Comparison of ENCODE assay signal across 32 mouse cellular contexts in the genomic region with DNA sequence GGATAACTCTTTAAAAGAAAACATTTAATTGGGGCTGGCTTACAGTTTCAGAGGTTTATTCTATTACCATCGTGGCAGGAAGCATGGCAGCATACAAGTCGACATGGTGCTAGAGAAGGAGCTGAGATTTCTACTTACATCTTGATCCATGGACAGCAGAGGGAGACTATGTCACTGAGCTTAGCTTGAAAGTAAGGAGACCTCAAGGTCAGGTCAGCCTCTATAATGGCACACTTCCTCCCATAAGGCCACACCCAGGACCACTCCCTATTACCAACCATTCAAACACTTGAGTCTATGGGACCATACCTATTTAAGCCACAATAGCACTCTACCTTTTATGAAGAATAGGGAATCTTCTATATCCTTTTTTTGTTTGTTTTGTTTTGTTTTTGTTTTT. TPM values are rescaled to one million over a fixed set of nuclear protein-coding genes. Genes with fewer than 3 reads are reported as not detected.
DNase-seq lines count a peak whose midpoint lies in the region; ATAC-seq and TF ChIP-seq lines count a peak whose summit lies in the region.
"Had no signal": no experiment of that assay in that cellular context is flagged by ENCODE, and none has a peak within 500 bp of the region (broad histone marks: within the 10 kb centered on the region; RNA-seq: fewer than 3 reads in every experiment).

No protein-coding gene starts in this region.

- 78% methylated on average over 2 of the region's 2 CpGs for WGBS in intestine, postnatal 0 days
- WGBS in intestine, embryonic 16.5 days: 82% methylated on average over 2 of the region's 2 CpGs
- WGBS in forebrain, embryonic 15.5 days: 81% methylated on average over 2 of the region's 2 CpGs

- no peak overlapping the region for H3K9ac ChIP-seq in intestine, postnatal 0 days (ENCODE audit: low read depth, low read length)
- H3K9ac ChIP-seq in intestine, embryonic 16.5 days (ENCODE audit: low read depth, low read length): no peak overlapping the region
- H3K9ac ChIP-seq in ES-Bruce4 (ENCODE audit: low read depth, poor library complexity, severe bottlenecking): no peak overlapping the region
- H3K9ac ChIP-seq in forebrain, embryonic 15.5 days (replicated peaks): no peak overlapping the region
- H3K9ac ChIP-seq: embryonic facial prominence, embryonic 13.5 days; forebrain, embryonic 12.5 days; heart, embryonic 12.5 days; heart, embryonic 15.5 days; hindbrain, embryonic 13.5 days; intestine, embryonic 15.5 days had no signal

- no peak overlapping the region for H3K4me3 ChIP-seq in intestine, postnatal 0 days (ENCODE audit: low read depth, low read length)
- H3K4me3 ChIP-seq in intestine, embryonic 16.5 days (ENCODE audit: low read length): no peak overlapping the region
- H3K4me3 ChIP-seq in ES-Bruce4 (ENCODE audit: low read depth, low read length): no peak overlapping the region
- no peak overlapping the region for H3K4me3 ChIP-seq in forebrain, embryonic 15.5 days
- H3K4me3 ChIP-seq: embryonic facial prominence, embryonic 10.5 days; embryonic facial prominence, embryonic 13.5 days; erythroblast, embryonic 14.5 days; forebrain, embryonic 12.5 days; heart, embryonic 12.5 days; heart, embryonic 15.5 days; hindbrain, embryonic 10.5 days; hindbrain, embryonic 13.5 days; intestine, embryonic 15.5 days had no signal

- TF ChIP-seq CTCF in intestine, postnatal 0 days (IDR thresholded peaks at IDR 0.05; ENCODE audit: low read depth): peak; percentile 14; the same call in 1 of the 2 replicates
- TF ChIP-seq CTCF in ES-Bruce4 (IDR thresholded peaks at IDR 0.05; ENCODE audit: low read depth, low read length): no peak

- no peaks in the 10 kb centered on the region for H3K4me1 ChIP-seq in intestine, postnatal 0 days (replicated peaks; ENCODE audit: control insufficient read depth, insufficient read depth, low read length)
- H3K4me1 ChIP-seq in intestine, embryonic 16.5 days (ENCODE audit: control insufficient read depth, insufficient read depth, low read length): no peaks in the 10 kb centered on the region
- peaks cover 9% of the 10 kb centered on the region for H3K4me1 ChIP-seq in ES-Bruce4 (ENCODE audit: control insufficient read depth, insufficient read depth, low read length)
- no peaks in the 10 kb centered on the region for H3K4me1 ChIP-seq in forebrain, embryonic 15.5 days
- H3K4me1 ChIP-seq: forebrain, embryonic 12.5 days; heart, embryonic 15.5 days; intestine, embryonic 15.5 days had no signal

- no peaks in the 10 kb centered on the region for H3K9me3 ChIP-seq in intestine, postnatal 0 days (ENCODE audit: control insufficient read depth)
- no peaks in the 10 kb centered on the region for H3K9me3 ChIP-seq in intestine, embryonic 16.5 days (ENCODE audit: control insufficient read depth, low read length)
- no peaks in the 10 kb centered on the region for H3K9me3 ChIP-seq in ES-Bruce4 (replicated peaks; ENCODE audit: control insufficient read depth, insufficient read depth, low read length, poor library complexity, severe bottlenecking)
- no peaks in the 10 kb centered on the region for H3K9me3 ChIP-seq in forebrain, embryonic 15.5 days
- H3K9me3 ChIP-seq: embryonic facial prominence, embryonic 13.5 days; forebrain, embryonic 12.5 days; heart, embryonic 15.5 days; hindbrain, embryonic 10.5 days; intestine, embryonic 15.5 days had no signal

- ATAC-seq in intestine, postnatal 0 days: no peak
- ATAC-seq in intestine, embryonic 16.5 days: no peak
- no peak for ATAC-seq in forebrain, embryonic 15.5 days (replicated peaks)
- ATAC-seq: forebrain, embryonic 16.5 days; hindbrain, embryonic 16.5 days; intestine, embryonic 15.5 days had no signal

- H3K4me2 ChIP-seq in intestine, postnatal 0 days (replicated peaks; ENCODE audit: low read depth): no peak overlapping the region
- H3K4me2 ChIP-seq in intestine, embryonic 16.5 days (ENCODE audit: low read depth, low read length): no peak overlapping the region
- H3K4me2 ChIP-seq in forebrain, embryonic 15.5 days (replicated peaks): no peak overlapping the region
- H3K4me2 ChIP-seq: embryonic facial prominence, embryonic 13.5 days; forebrain, embryonic 12.5 days; heart, embryonic 12.5 days; heart, embryonic 15.5 days; hindbrain, embryonic 13.5 days; intestine, embryonic 15.5 days had no signal

- TF ChIP-seq POLR2A in ES-Bruce4 (IDR thresholded peaks at IDR 0.05; ENCODE audit: insufficient read depth, low read length): no peak

- H3K36me3 ChIP-seq in intestine, postnatal 0 days (ENCODE audit: control insufficient read depth, insufficient read depth): no peaks in the 10 kb centered on the region
- H3K36me3 ChIP-seq in intestine, embryonic 16.5 days (ENCODE audit: control insufficient read depth, insufficient read depth, low read length): no peaks in the 10 kb centered on the region
- no peaks in the 10 kb centered on the region for H3K36me3 ChIP-seq in ES-Bruce4 (ENCODE audit: control insufficient read depth, insufficient read depth, low read length, poor library complexity, severe bottlenecking)
- H3K36me3 ChIP-seq in forebrain, embryonic 15.5 days: no peaks in the 10 kb centered on the region
- H3K36me3 ChIP-seq: embryonic facial prominence, embryonic 10.5 days; embryonic facial prominence, embryonic 13.5 days; forebrain, embryonic 12.5 days; heart, embryonic 12.5 days; heart, embryonic 15.5 days; hindbrain, embryonic 10.5 days; hindbrain, embryonic 13.5 days; intestine, embryonic 15.5 days had no signal

- H3K27me3 ChIP-seq in intestine, postnatal 0 days (replicated peaks; ENCODE audit: control insufficient read depth, insufficient read depth, low read length): no peaks in the 10 kb centered on the region
- no peaks in the 10 kb centered on the region for H3K27me3 ChIP-seq in intestine, embryonic 16.5 days (replicated peaks; ENCODE audit: control insufficient read depth, insufficient read depth, low read length)
- no peaks in the 10 kb centered on the region for H3K27me3 ChIP-seq in ES-Bruce4 (ENCODE audit: control insufficient read depth, insufficient read depth, low read length, poor library complexity, severe bottlenecking)
- H3K27me3 ChIP-seq in forebrain, embryonic 15.5 days: no peaks in the 10 kb centered on the region
- H3K27me3 ChIP-seq: embryonic facial prominence, embryonic 13.5 days; forebrain, embryonic 12.5 days; heart, embryonic 12.5 days; heart, embryonic 15.5 days; hindbrain, embryonic 13.5 days; intestine, embryonic 15.5 days had no signal

- TF ChIP-seq EP300 in ES-Bruce4 (IDR thresholded peaks at IDR 0.05; ENCODE audit: insufficient read depth, low read depth, low read length): peak; percentile 64; the same call in 1 of the 2 replicates

- H3K27ac ChIP-seq in intestine, postnatal 0 days (ENCODE audit: low read depth, low read length): no peak overlapping the region
- no peak overlapping the region for H3K27ac ChIP-seq in intestine, embryonic 16.5 days (ENCODE audit: low read length)
- peak overlapping the region; percentile 82 for H3K27ac ChIP-seq in ES-Bruce4 (ENCODE audit: insufficient read depth, low read length)
- H3K27ac ChIP-seq in forebrain, embryonic 15.5 days (replicated peaks): no peak overlapping the region
- H3K27ac ChIP-seq: embryonic facial prominence, embryonic 10.5 days; embryonic facial prominence, embryonic 13.5 days; forebrain, embryonic 12.5 days; heart, embryonic 15.5 days; hindbrain, embryonic 10.5 days; hindbrain, embryonic 13.5 days; intestine, embryonic 15.5 days had no signal

- DNase-seq in 416B (ENCODE audit: low read depth) (peak; percentile 47), R1 (ENCODE audit: low read depth, low spot score) (peak; percentile 93)
- DNase-seq in retina, postnatal 1 day: no peak
- DNase-seq in frontal cortex, postnatal 36 days (ENCODE audit: low spot score in 2 of 2): no peak
- DNase-seq: adrenal gland, adult 2 months; adrenal gland, postnatal 14 days; B cell, adult 2 months; cerebellum, adult 11-12 months; cerebellum, adult 8-10 months; cerebellum, postnatal 10 days; cerebellum, postnatal 36 days; embryo, embryonic 11 days; gastrocnemius, postnatal 25 days; heart, adult 18-20 months; heart, postnatal 10 days; heart, postnatal 36 days had no signal

RNA-seq across cellular contexts. Expression of a gene that starts 10.5 kb away (rescaled TPM):
- 77.1 and 78.5 TPM in 2 replicates for polyA plus RNA-seq in intestine, postnatal 0 days (2015; fragmentation: Nextera tagmentation; extraction: Ambion mirVana)
- polyA plus RNA-seq in intestine, embryonic 16.5 days (2015; fragmentation: Nextera tagmentation; extraction: Ambion mirVana): 142 and 153 TPM in 2 replicates
- polyA plus RNA-seq in ES-Bruce4 (2011; ENCODE audit: insufficient read depth, insufficient read length, low read depth, missing spikeins): 167 and 196 TPM in 2 replicates
- polyA plus RNA-seq in forebrain, embryonic 15.5 days (2015; fragmentation: Nextera tagmentation; extraction: Ambion mirVana): 114 and 122 TPM in 2 replicates

RNA-seq across cellular contexts. Expression of a gene that starts 20.5 kb away (rescaled TPM):
- polyA plus RNA-seq in intestine, postnatal 0 days (2015; fragmentation: Nextera tagmentation; extraction: Ambion mirVana): 123 and 124 TPM in 2 replicates
- polyA plus RNA-seq in intestine, embryonic 16.5 days (2015; fragmentation: Nextera tagmentation; extraction: Ambion mirVana): 102 and 104 TPM in 2 replicates
- polyA plus RNA-seq in ES-Bruce4 (2011; ENCODE audit: insufficient read depth, insufficient read length, low read depth, missing spikeins): 6.7 and 7.2 TPM in 2 replicates
- 56.0 and 63.6 TPM in 2 replicates for polyA plus RNA-seq in forebrain, embryonic 15.5 days (2015; fragmentation: Nextera tagmentation; extraction: Ambion mirVana)

RNA-seq across cellular contexts. Expression of a gene that starts 29.5 kb away (rescaled TPM):
- polyA plus RNA-seq in intestine, postnatal 0 days (2015; fragmentation: Nextera tagmentation; extraction: Ambion mirVana): 0.24 and 0.33 TPM in 2 replicates
- 0.34 and 0.37 TPM in 2 replicates for polyA plus RNA-seq in intestine, embryonic 16.5 days (2015; fragmentation: Nextera tagmentation; extraction: Ambion mirVana)
- 1.1 and 1.7 TPM in 2 replicates for polyA plus RNA-seq in ES-Bruce4 (2011; ENCODE audit: insufficient read depth, insufficient read length, low read depth, missing spikeins)
- polyA plus RNA-seq in forebrain, embryonic 15.5 days (2015; fragmentation: Nextera tagmentation; extraction: Ambion mirVana): 0.19 and 0.27 TPM in 2 replicates
- polyA plus RNA-seq: adrenal gland, adult 2 months; erythroblast, embryonic 14.5 days; forebrain, embryonic 16.5 days; gonadal fat pad, adult 2 months; hindbrain, embryonic 16.5 days had no signal

RNA-seq across cellular contexts. Expression of a gene that starts 40.9 kb away (rescaled TPM):
- polyA plus RNA-seq in intestine, postnatal 0 days (2015; fragmentation: Nextera tagmentation; extraction: Ambion mirVana): 32.2 and 35.6 TPM in 2 replicates
- polyA plus RNA-seq in intestine, embryonic 16.5 days (2015; fragmentation: Nextera tagmentation; extraction: Ambion mirVana): 73.9 and 75.6 TPM in 2 replicates
- polyA plus RNA-seq in ES-Bruce4 (2011; ENCODE audit: insufficient read depth, insufficient read length, low read depth, missing spikeins): 31.2 and 37.2 TPM in 2 replicates
- 66.4 and 69.1 TPM in 2 replicates for polyA plus RNA-seq in forebrain, embryonic 15.5 days (2015; fragmentation: Nextera tagmentation; extraction: Ambion mirVana)

Comparison
In these comparisons a context has a peak if more than half of its experiments do, and no peak if none do; other contexts are left out.
1. DNase-seq: peak in 416B (single experiment) and R1 (single experiment); none in retina, postnatal 1 day (single experiment) and frontal cortex, postnatal 36 days (0 of 2).